Mouse (Mus musculus): ENCODE measurements around the gene Gmppb. TPM values are rescaled to one million over a fixed set of nuclear protein-coding genes. Genes with fewer than 3 reads are reported as not detected.
A peak's percentile ranks its signal among the peaks of the same experiment; 100 is the strongest.

The Gmppb gene
- total and polyA plus RNA-seq, 3 experiments: 17.9 to 20.9 (median 19.2) TPM

DNA sequence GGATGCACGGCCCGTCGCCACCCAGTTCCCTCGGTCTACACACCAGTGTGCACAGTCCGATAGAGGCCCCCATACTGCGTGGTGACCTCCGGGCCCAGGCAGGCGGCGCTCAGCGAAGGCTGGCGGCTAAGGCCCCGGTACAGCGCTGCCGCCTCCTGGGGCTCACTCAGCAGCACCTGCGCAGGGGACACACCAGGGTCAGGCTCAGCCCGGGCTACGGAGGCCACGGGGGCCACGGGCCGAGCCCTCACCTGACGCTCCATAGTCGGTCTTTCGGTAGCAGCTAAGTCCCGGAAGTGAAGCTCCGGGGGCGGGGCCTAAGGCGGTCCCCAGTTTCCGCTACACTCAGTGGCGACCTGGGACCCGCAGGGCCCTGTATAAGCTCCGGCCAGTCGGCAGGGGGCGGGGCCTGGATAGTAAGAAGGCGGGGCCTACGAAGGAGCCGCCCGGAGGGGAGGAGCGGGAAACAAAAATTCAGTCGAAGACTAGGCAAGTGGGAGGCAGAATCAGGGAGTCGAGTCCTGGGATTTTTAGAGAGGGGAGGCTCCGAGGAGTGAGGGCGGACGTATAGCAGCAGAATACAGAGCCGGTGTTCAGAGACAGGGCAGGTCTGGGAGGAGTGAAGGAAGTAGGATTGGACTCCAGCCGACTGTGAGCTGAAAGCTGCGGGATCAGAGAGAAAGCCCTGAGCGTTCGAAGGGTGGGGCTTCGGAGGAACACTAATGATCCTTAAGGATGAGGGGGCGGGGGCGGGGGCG, 45.3 kb downstream of the Gmppb start, which contains the start of gene Apeh (continued):
- TF ChIP-seq ZNF384 (IDR thresholded peaks at IDR 0.05; ENCODE audit: low read depth, low read length) (no peak), UBTF (IDR thresholded peaks at IDR 0.05; ENCODE audit: low read depth, low read length) (peak; percentile 49; the same call in 1 of the 2 replicates), HCFC1 (IDR thresholded peaks at IDR 0.05; ENCODE audit: low read depth, low read length) (peak; percentile 71), USF2 (conservative IDR thresholded peaks at IDR 0.05; ENCODE audit: low read depth, low read length) (no peak), ZKSCAN1 (IDR thresholded peaks at IDR 0.05; ENCODE audit: borderline replicate concordance, low read depth, low read length) (no peak), MYC (IDR thresholded peaks at IDR 0.05; ENCODE audit: low read depth, low read length) (no peak), PAX5 (IDR thresholded peaks at IDR 0.05; ENCODE audit: low read length) (no peak), ZMIZ1 (IDR thresholded peaks at IDR 0.05; ENCODE audit: low read depth, low read length) (peak; percentile 83), POLR2AphosphoS2 (IDR thresholded peaks at IDR 0.05; ENCODE audit: low read depth, low read length) (0 out of 2 replicates have a peak, but pooled peaks have one; percentile 63)

DNA sequence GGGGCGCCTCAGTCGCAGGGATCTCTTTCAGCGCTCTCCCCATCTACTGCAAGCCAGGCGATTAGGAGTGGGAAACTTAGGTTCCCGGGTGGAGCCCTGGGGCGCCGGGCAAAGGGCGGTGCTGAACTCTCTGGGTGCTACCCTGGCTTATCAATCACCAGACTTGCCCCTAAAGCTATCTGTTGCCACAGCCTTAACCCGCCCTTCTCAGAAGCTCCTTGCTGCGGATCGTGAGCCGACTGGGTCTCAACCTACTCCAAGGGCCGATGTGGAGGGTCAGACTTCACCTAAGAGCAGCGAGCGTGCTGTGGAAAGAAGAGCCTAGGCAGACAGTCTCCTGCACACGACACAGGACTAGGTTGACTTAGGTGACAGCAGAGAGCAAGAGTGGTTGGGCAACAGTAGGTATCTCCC, 46.0 kb downstream of the Gmppb start:
- Histone ChIP-seq H3K36me3 (replicated peaks in 1 of 2; ENCODE audit: control insufficient read depth in 1 of 2, insufficient read depth in 1 of 2, low read length in 1 of 2) (peaks cover 36 to 57% of the 10 kb centered on the region in 2 experiments), H3K27ac (ENCODE audit: insufficient read depth, low read depth) (no peak overlapping the region; the same call in 1 of the 2 replicates), H3K27me3 (replicated peaks) (no peaks in the 10 kb centered on the region), H3K4me2 (ENCODE audit: insufficient read depth, low read depth, poor library complexity, severe bottlenecking) (peak overlapping the region; percentile 90), H3K4me3 (replicated peaks in 1 of 3; ENCODE audit: low read depth in 2 of 3, low read length in 2 of 3, poor library complexity in 1 of 3) (peak overlapping the region; percentile 31 to 43 (median 41)), H3K9ac (ENCODE audit: insufficient read depth, low read depth) (peak overlapping the region; percentile 60), H3K9me3 (replicated peaks; ENCODE audit: low read length) (no peaks in the 10 kb centered on the region), H3K4me1 (ENCODE audit: control insufficient read depth in 1 of 2, insufficient read depth in 2 of 2) (peaks cover 5 to 33% of the 10 kb centered on the region in 2 experiments), H3K79me2 (replicated peaks; ENCODE audit: control insufficient read depth, extremely low read depth, insufficient read depth, poor library complexity, severe bottlenecking) (peaks cover 9% of the 10 kb centered on the region)
- no peak for TF ChIP-seq BHLHE40 (IDR thresholded peaks at IDR 0.05; ENCODE audit: low read depth, low read length)
- dilution Hi-C loops (cut with MboI; ENCODE audit: extremely low pct_ligation_motif_present, extremely low pct_unique_long_range_greater_than_20kb, low sequenced_read_pairs) (no loop called here), in situ Hi-C loops (cut with MboI; ENCODE audit: low pct_ligation_motif_present, low pct_unique_long_range_greater_than_20kb, low sequenced_read_pairs) (loop anchor here (5.0 kb wide), 1 partner anchor 107 kb away; no protein-coding TSS in a partner anchor)
- no peak for DNase-seq (ENCODE audit: extremely low read depth)

DNA sequence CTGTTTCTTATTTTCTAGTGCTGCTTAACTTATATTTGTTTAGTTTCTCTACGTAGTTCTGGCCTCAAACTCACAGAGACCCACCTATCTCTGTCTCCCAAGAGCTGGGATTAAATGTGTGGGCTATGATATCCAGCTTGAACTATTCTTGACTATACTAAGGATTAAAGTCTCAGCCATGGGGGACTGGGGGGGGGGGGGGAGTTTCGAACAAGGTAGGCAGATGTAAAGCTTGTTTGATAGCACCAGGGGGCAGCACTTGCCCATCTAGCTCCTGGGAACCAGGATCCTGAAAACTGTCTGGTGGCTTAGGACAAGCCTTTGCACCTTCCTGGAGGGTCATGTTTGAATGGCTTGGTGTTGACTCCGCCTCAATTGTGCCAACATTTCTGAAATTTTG, 46.5 kb downstream of the Gmppb start:
- peak overlapping the region in 1 of 3 experiments; percentile 31 for H3K4me3 ChIP-seq (replicated peaks in 1 of 3; ENCODE audit: low read depth in 2 of 3, low read length in 2 of 3, poor library complexity in 1 of 3)
- peak overlapping the region; percentile 90 for H3K4me2 ChIP-seq (ENCODE audit: insufficient read depth, low read depth, poor library complexity, severe bottlenecking)
- peaks cover 5 to 33% of the 10 kb centered on the region in 2 experiments for H3K4me1 ChIP-seq (ENCODE audit: control insufficient read depth in 1 of 2, insufficient read depth in 2 of 2)
- H3K9ac ChIP-seq (ENCODE audit: insufficient read depth, low read depth): no peak overlapping the region
- H3K36me3 ChIP-seq (replicated peaks in 1 of 2; ENCODE audit: control insufficient read depth in 1 of 2, insufficient read depth in 1 of 2, low read length in 1 of 2): peaks cover 31 to 53% of the 10 kb centered on the region in 2 experiments
- TF ChIP-seq MEF2A (IDR thresholded peaks at IDR 0.05; ENCODE audit: borderline replicate concordance, low read depth, low read length) (0 out of 2 replicates have a peak, but pooled peaks have one; percentile 26), IRF4 (IDR thresholded peaks at IDR 0.05; ENCODE audit: low read depth, low read length) (peak; percentile 70), MYC (IDR thresholded peaks at IDR 0.05; ENCODE audit: low read depth, low read length) (no peak), ZC3H11A (IDR thresholded peaks at IDR 0.05; ENCODE audit: low read depth, low read length) (peak; percentile 47), CTCF (conservative IDR thresholded peaks at IDR 0.05 in 1 of 2, IDR thresholded peaks at IDR 0.05 in 1 of 2; ENCODE audit: low read depth in 2 of 2, low read length in 2 of 2) (peak in 1 of 2 experiments; percentile 87; a peak in 3 of 4 replicates), MAX (IDR thresholded peaks at IDR 0.05; ENCODE audit: low read length) (0 out of 2 replicates have a peak, but pooled peaks have one; percentile 30), ELF1 (IDR thresholded peaks at IDR 0.05; ENCODE audit: low read depth, low read length) (no peak; the same call in 1 of the 2 replicates), JUND (conservative IDR thresholded peaks at IDR 0.05; ENCODE audit: low read depth, low read length) (no peak), NELFE (IDR thresholded peaks at IDR 0.05; ENCODE audit: low read depth, low read length) (peak; percentile 40; the same call in 1 of the 2 replicates), SIN3A (IDR thresholded peaks at IDR 0.05; ENCODE audit: low read length) (peak; percentile 66), RCOR1 (conservative IDR thresholded peaks at IDR 0.05; ENCODE audit: low read depth, low read length) (0 out of 2 replicates have a peak, but pooled peaks have one; percentile 42), MAZ (IDR thresholded peaks at IDR 0.05; ENCODE audit: low read depth, low read length) (peak; percentile 85), ZNF384 (IDR thresholded peaks at IDR 0.05; ENCODE audit: low read depth, low read length) (0 out of 2 replicates have a peak, but pooled peaks have one; percentile 12), CHD1 (IDR thresholded peaks at IDR 0.05; ENCODE audit: low read depth, low read length) (no peak), MXI1 (IDR thresholded peaks at IDR 0.05; ENCODE audit: low read depth, low read length) (no peak), JUN (IDR thresholded peaks at IDR 0.05; ENCODE audit: insufficient read depth, low read depth, low read length) (no peak), TCF12 (IDR thresholded peaks at IDR 0.05; ENCODE audit: low read depth, low read length) (0 out of 2 replicates have a peak, but pooled peaks have one; percentile 29), CHD2 (IDR thresholded peaks at IDR 0.05; ENCODE audit: low read length) (peak; percentile 44; the same call in 1 of the 2 replicates), RAD21 (IDR thresholded peaks at IDR 0.05; ENCODE audit: low read depth, low read length) (peak; percentile 83), SMC3 (IDR thresholded peaks at IDR 0.05; ENCODE audit: low read depth, low read length) (peak; percentile 84)
- dilution Hi-C loops (cut with MboI; ENCODE audit: extremely low pct_ligation_motif_present, extremely low pct_unique_long_range_greater_than_20kb, low sequenced_read_pairs) (no loop called here), in situ Hi-C loops (cut with MboI; ENCODE audit: low pct_ligation_motif_present, low pct_unique_long_range_greater_than_20kb, low sequenced_read_pairs) (loop anchor here (5.0 kb wide), 1 partner anchor 107 kb away; no protein-coding TSS in a partner anchor)
- peak; percentile 67 for DNase-seq (ENCODE audit: extremely low read depth)
- H3K9me3 ChIP-seq (replicated peaks; ENCODE audit: low read length): no peaks in the 10 kb centered on the region
- peaks cover 9% of the 10 kb centered on the region for H3K79me2 ChIP-seq (replicated peaks; ENCODE audit: control insufficient read depth, extremely low read depth, insufficient read depth, poor library complexity, severe bottlenecking)
- no peak overlapping the region for H3K27ac ChIP-seq (ENCODE audit: insufficient read depth, low read depth)
- no peaks in the 10 kb centered on the region for H3K27me3 ChIP-seq (replicated peaks)

Measured in CH12.LX (cell line).